Mouse (Mus musculus): Measurements from ENCODE around the gene Myh2.

DNA sequence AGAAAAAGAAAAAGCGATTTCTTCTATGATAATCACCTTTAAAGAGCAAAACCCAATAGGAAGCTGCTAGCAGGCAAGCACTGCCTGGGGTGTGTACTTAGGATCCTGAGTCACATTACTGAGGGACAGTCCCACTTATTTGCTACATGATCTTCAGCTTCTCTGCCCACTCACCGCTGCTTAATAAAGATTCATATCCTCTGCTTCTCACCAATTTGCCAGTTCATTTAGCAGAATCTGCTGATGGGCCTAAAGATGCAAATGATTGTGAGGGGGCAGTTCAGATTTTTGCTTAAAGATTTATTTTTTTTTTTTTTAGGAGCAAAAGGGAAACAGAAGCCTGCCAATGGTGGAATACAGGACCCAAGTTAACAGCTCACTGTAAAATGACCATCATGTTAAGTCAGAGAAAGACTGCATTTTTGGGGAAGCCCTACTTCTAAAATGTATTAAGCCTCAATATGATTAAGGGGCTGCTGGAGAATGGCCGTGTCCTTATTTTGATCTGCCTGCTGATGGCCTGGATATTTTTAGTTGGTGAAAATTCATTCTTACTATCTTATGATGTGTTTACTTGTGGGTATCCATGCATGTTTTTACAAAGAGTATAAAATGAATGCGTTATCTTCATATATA lies 26.8 kb upstream of the Myh2 start:
- no peak for TF ChIP-seq POLR2A (IDR thresholded peaks at IDR 0.05; ENCODE audit: extremely low read depth, insufficient read depth, low read length)
- no peak for TF ChIP-seq CTCF (IDR thresholded peaks at IDR 0.05; ENCODE audit: low read depth, low read length)
